Mouse (Mus musculus): Measurements from ENCODE around the gene Sirt3. TPM values are rescaled to one million over a fixed set of nuclear protein-coding genes. Genes with fewer than 3 reads are reported as not detected.
A peak's percentile ranks its signal among the peaks of the same experiment; 100 is the strongest.

Gene Sirt3
- polyA plus RNA-seq, 1 experiment from 2014 or later, result 19.9 TPM

GRCm38 (mm10) chr7:140857550-140858505, 24.3 kb downstream of the Sirt3 start, which contains the start of gene Bet1l:
Gene Bet1l, minus strand, starts transcription at chr7:140857577.
- Histone ChIP-seq H3K27me3 (replicated peaks; ENCODE audit: control insufficient read depth, insufficient read depth, low read length) (no peaks in the 10 kb centered on the region), H3K9me3 (ENCODE audit: control insufficient read depth, low read length) (no peaks in the 10 kb centered on the region), H3K9ac (ENCODE audit: low read depth, low read length) (peak within 1 kb of the TSS; percentile 91), H3K4me3 (ENCODE audit: low read depth, low read length) (peak within 1 kb of the TSS; percentile 67), H3K27ac (ENCODE audit: low read depth, low read length) (peak within 1 kb of the TSS; percentile 95), H3K4me1 (replicated peaks; ENCODE audit: control insufficient read depth, insufficient read depth, low read length) (peaks cover 22% of the 10 kb centered on the region), H3K4me2 (peak within 1 kb of the TSS; percentile 99), H3K36me3 (ENCODE audit: control insufficient read depth, insufficient read depth, low read length) (peaks cover 43% of the 10 kb centered on the region)
- ATAC-seq (replicated peaks; ENCODE audit: low FRiP score), result peak; percentile 32
- DNase-seq (ENCODE audit: low spot score), result peak; percentile 44
- WGBS, result 30% methylated on average over 40 of the region's 40 CpGs

GRCm38 (mm10) chr7:140856785-140857549, 25.1 kb downstream of the Sirt3 start, which contains the start of gene Ric8a:
Gene Ric8a, plus strand, starts transcription at chr7:140856957.
- WGBS, result under 1% methylated on average over 50 of the region's 50 CpGs
- Histone ChIP-seq H3K4me2 (peak within 1 kb of the TSS; percentile 99), H3K27ac (ENCODE audit: low read depth, low read length) (peak within 1 kb of the TSS; percentile 95), H3K4me3 (ENCODE audit: low read depth, low read length) (peak within 1 kb of the TSS; percentile 67), H3K27me3 (replicated peaks; ENCODE audit: control insufficient read depth, insufficient read depth, low read length) (no peaks in the 10 kb centered on the region), H3K36me3 (ENCODE audit: control insufficient read depth, insufficient read depth, low read length) (peaks cover 44% of the 10 kb centered on the region), H3K4me1 (replicated peaks; ENCODE audit: control insufficient read depth, insufficient read depth, low read length) (peaks cover 22% of the 10 kb centered on the region), H3K9ac (ENCODE audit: low read depth, low read length) (peak within 1 kb of the TSS; percentile 91), H3K9me3 (ENCODE audit: control insufficient read depth, low read length) (no peaks in the 10 kb centered on the region)
- ATAC-seq (replicated peaks; ENCODE audit: low FRiP score) (peak; percentile 82), DNase-seq (ENCODE audit: low spot score) (peak; percentile 85)

- WGBS, result under 1% methylated on average over 51 of the region's 51 CpGs
Measured at GRCm38 (mm10) chr7:140855860-140856784, 26.0 kb downstream of the Sirt3 start, which contains the start of gene Gm45785. Gene Gm45785, minus strand, starts transcription at chr7:140856331.

GRCm38 (mm10) chr7:140855181-140855580, 26.9 kb downstream of the Sirt3 start:
- H3K27me3 ChIP-seq (replicated peaks; ENCODE audit: control insufficient read depth, insufficient read depth, low read length), result no peaks in the 10 kb centered on the region
- DNase-seq (ENCODE audit: low spot score) (no peak), ATAC-seq (replicated peaks; ENCODE audit: low FRiP score) (no peak)
- H3K36me3 ChIP-seq (ENCODE audit: control insufficient read depth, insufficient read depth, low read length), result peaks cover 31% of the 10 kb centered on the region
- H3K4me2 ChIP-seq, result peak overlapping the region; percentile 99
- H3K9ac ChIP-seq (ENCODE audit: low read depth, low read length), result peak overlapping the region; percentile 91
- H3K27ac ChIP-seq (ENCODE audit: low read depth, low read length), result no peak overlapping the region
- peak overlapping the region; percentile 67 for H3K4me3 ChIP-seq (ENCODE audit: low read depth, low read length)
- peaks cover 22% of the 10 kb centered on the region for H3K4me1 ChIP-seq (replicated peaks; ENCODE audit: control insufficient read depth, insufficient read depth, low read length)
- H3K9me3 ChIP-seq (ENCODE audit: control insufficient read depth, low read length), result no peaks in the 10 kb centered on the region
- WGBS, result 69% methylated on average over 9 of the region's 9 CpGs

More at GRCm38 (mm10) chr7:140855860-140856784, 26.0 kb downstream of the Sirt3 start, which contains the start of gene Gm45785:
- DNase-seq (ENCODE audit: low spot score), result peak; percentile 88
- peaks cover 37% of the 10 kb centered on the region for H3K36me3 ChIP-seq (ENCODE audit: control insufficient read depth, insufficient read depth, low read length)
- ATAC-seq (replicated peaks; ENCODE audit: low FRiP score), result peak; percentile 78
- peak within 1 kb of the TSS; percentile 95 for H3K27ac ChIP-seq (ENCODE audit: low read depth, low read length)
- H3K4me3 ChIP-seq (ENCODE audit: low read depth, low read length), result peak within 1 kb of the TSS; percentile 67
- H3K9ac ChIP-seq (ENCODE audit: low read depth, low read length), result peak within 1 kb of the TSS; percentile 91
- H3K4me1 ChIP-seq (replicated peaks; ENCODE audit: control insufficient read depth, insufficient read depth, low read length), result peaks cover 22% of the 10 kb centered on the region
- H3K9me3 ChIP-seq (ENCODE audit: control insufficient read depth, low read length), result no peaks in the 10 kb centered on the region
- peak within 1 kb of the TSS; percentile 99 for H3K4me2 ChIP-seq
- no peaks in the 10 kb centered on the region for H3K27me3 ChIP-seq (replicated peaks; ENCODE audit: control insufficient read depth, insufficient read depth, low read length)

GRCm38 (mm10) chr7:140854483-140854882, 27.6 kb downstream of the Sirt3 start:
- ATAC-seq (replicated peaks; ENCODE audit: low FRiP score) (no peak), DNase-seq (ENCODE audit: low spot score) (no peak)
- peak overlapping the region; percentile 99; the same call in 1 of the 2 replicates for H3K4me2 ChIP-seq
- H3K9me3 ChIP-seq (ENCODE audit: control insufficient read depth, low read length), result no peaks in the 10 kb centered on the region
- H3K36me3 ChIP-seq (ENCODE audit: control insufficient read depth, insufficient read depth, low read length), result peaks cover 27% of the 10 kb centered on the region
- H3K27ac ChIP-seq (ENCODE audit: low read depth, low read length), result no peak overlapping the region
- no peak overlapping the region for H3K9ac ChIP-seq (ENCODE audit: low read depth, low read length)
- H3K4me1 ChIP-seq (replicated peaks; ENCODE audit: control insufficient read depth, insufficient read depth, low read length), result peaks cover 22% of the 10 kb centered on the region
- H3K27me3 ChIP-seq (replicated peaks; ENCODE audit: control insufficient read depth, insufficient read depth, low read length), result no peaks in the 10 kb centered on the region
- H3K4me3 ChIP-seq (ENCODE audit: low read depth, low read length), result peak overlapping the region; percentile 67; the same call in 1 of the 2 replicates
- WGBS, result 93% methylated on average over 18 of the region's 18 CpGs

GRCm38 (mm10) chr7:140853386-140853785, 28.7 kb downstream of the Sirt3 start:
- H3K4me2 ChIP-seq, result no peak overlapping the region
- DNase-seq (ENCODE audit: low spot score) (no peak), ATAC-seq (replicated peaks; ENCODE audit: low FRiP score) (no peak)
- no peak overlapping the region for H3K27ac ChIP-seq (ENCODE audit: low read depth, low read length)
- H3K9me3 ChIP-seq (ENCODE audit: control insufficient read depth, low read length), result no peaks in the 10 kb centered on the region
- no peak overlapping the region for H3K4me3 ChIP-seq (ENCODE audit: low read depth, low read length)
- WGBS, result 78% methylated on average over 9 of the region's 9 CpGs
- 0 out of 2 replicates have a peak overlapping the region, but pooled peaks have one; percentile 25 for H3K9ac ChIP-seq (ENCODE audit: low read depth, low read length)
- H3K36me3 ChIP-seq (ENCODE audit: control insufficient read depth, insufficient read depth, low read length), result peaks cover 23% of the 10 kb centered on the region
- no peaks in the 10 kb centered on the region for H3K27me3 ChIP-seq (replicated peaks; ENCODE audit: control insufficient read depth, insufficient read depth, low read length)
- H3K4me1 ChIP-seq (replicated peaks; ENCODE audit: control insufficient read depth, insufficient read depth, low read length), result peaks cover 17% of the 10 kb centered on the region

- Histone ChIP-seq H3K4me3 (ENCODE audit: low read depth, low read length) (no peak overlapping the region), H3K4me2 (no peak overlapping the region), H3K27me3 (replicated peaks; ENCODE audit: control insufficient read depth, insufficient read depth, low read length) (no peaks in the 10 kb centered on the region), H3K36me3 (ENCODE audit: control insufficient read depth, insufficient read depth, low read length) (peaks cover 23% of the 10 kb centered on the region), H3K9ac (ENCODE audit: low read depth, low read length) (no peak overlapping the region), H3K4me1 (replicated peaks; ENCODE audit: control insufficient read depth, insufficient read depth, low read length) (peaks cover 12% of the 10 kb centered on the region), H3K27ac (ENCODE audit: low read depth, low read length) (no peak overlapping the region), H3K9me3 (ENCODE audit: control insufficient read depth, low read length) (no peaks in the 10 kb centered on the region)
- DNase-seq (ENCODE audit: low spot score), result no peak
- 91% methylated on average over 4 of the region's 4 CpGs for WGBS
- ATAC-seq (replicated peaks; ENCODE audit: low FRiP score), result no peak
Measured at GRCm38 (mm10) chr7:140851916-140852315, 30.2 kb downstream of the Sirt3 start.
